Mouse (Mus musculus) embryonic facial prominence, embryonic 11.5 days (tissue): Measurements from ENCODE around the gene Fcgr3. TPM values are rescaled to one million over a fixed set of nuclear protein-coding genes. Genes with fewer than 3 reads are reported as not detected.

Source experiments
- ATAC-seq: fragments of 200-750 bp; cut with Nextera tagmentation; replicated peaks from 2 replicates; pipeline ENCODE4 v1.8.0; 2017; ENCODE audit warnings: low read depth; ENCODE audit not compliant: insufficient number of reproducible peaks, low FRiP score, low TSS enrichment
- DNase-seq: peaks from one replicate; pipeline ENCODE4 v3.0.0-alpha.2; 2015; ENCODE audit warnings: low spot score
- H3K27ac ChIP-seq: fragments of 300-500 bp; sonication (generic); replicated peaks from 2 replicates; pipeline ENCODE4 v1.5.1; 2014; ENCODE audit warnings: mild to moderate bottlenecking, low read depth, low read length, control low read depth
- H3K27me3 ChIP-seq: fragments of 300-500 bp; sonication (generic); 2 replicates; pipeline ENCODE4 v1.6.1; 2014; ENCODE audit warnings: mild to moderate bottlenecking, low read length, moderate library complexity, mixed read lengths; ENCODE audit not compliant: control insufficient read depth, insufficient read depth
- H3K36me3 ChIP-seq: fragments of 300-500 bp; sonication (generic); replicated peaks from 2 replicates; pipeline ENCODE4 v1.6.1; 2014; ENCODE audit warnings: low read depth, mild to moderate bottlenecking, low read length, moderate library complexity, mixed read lengths; ENCODE audit not compliant: control insufficient read depth, insufficient read depth
- H3K4me1 ChIP-seq: fragments of 300-500 bp; sonication (generic); 2 replicates; pipeline ENCODE4 v1.6.1; 2014; ENCODE audit warnings: low read length, mixed read lengths; ENCODE audit not compliant: control insufficient read depth, insufficient read depth
- H3K4me2 ChIP-seq: fragments of 300-500 bp; sonication (generic); 2 replicates; pipeline ENCODE4 v1.6.1; 2014; ENCODE audit warnings: low read depth, mild to moderate bottlenecking, control low read depth, low read length, moderate library complexity
- H3K4me3 ChIP-seq: fragments of 300-500 bp; sonication (generic); 2 replicates; pipeline ENCODE4 v1.5.1; 2014; ENCODE audit warnings: low read depth, low read length, control low read depth
- H3K9ac ChIP-seq: fragments of 300-500 bp; sonication (generic); replicated peaks from 2 replicates; pipeline ENCODE4 v1.6.1; 2014; ENCODE audit warnings: mild to moderate bottlenecking, control low read depth, low read length
- H3K9me3 ChIP-seq: fragments of 300-500 bp; sonication (generic); replicated peaks from 2 replicates; pipeline ENCODE4 v1.6.1; 2016; ENCODE audit warnings: mild to moderate bottlenecking, low read length, inconsistent platforms, mixed read lengths; ENCODE audit not compliant: control insufficient read depth
- WGBS: fragments of 180-500 bp; shearing (Covaris S2); extraction: QIAGEN DNeasy Blood & Tissue Kit; methylation state at CpG from one replicate; pipeline ENCODE4 v1.1.7; 2014; 5-methylcytosine and 5-hydroxymethylcytosine counted together
- microRNA-seq: library from miRNA; unstranded; fragments of <30 nt; microRNA quantifications from one replicate; pipeline ENCODE4, GENCODE M21; 2016; ENCODE audit warnings: borderline number of aligned reads
- polyA plus RNA-seq: library from polyadenylated mRNA; unstranded; fragments of >200 nt; fragmentation: Nextera tagmentation; extraction: Ambion mirVana; gene quantifications from 2 replicates; pipeline ENCODE4 v1.2.1, GENCODE M21; 2014

The Fcgr3 gene
- polyA plus RNA-seq, 1 experiment from 2014 or later = 7.9 TPM

- no peaks in the 10 kb centered on the region for H3K27me3 ChIP-seq
- WGBS = 82% methylated on average over 6 of the region's 6 CpGs
- no peaks in the 10 kb centered on the region for H3K36me3 ChIP-seq
- ATAC-seq = no peak
- no peak overlapping the region for H3K27ac ChIP-seq
- no peak for DNase-seq
- H3K9ac ChIP-seq = no peak overlapping the region
- H3K4me1 ChIP-seq = no peaks in the 10 kb centered on the region
- no peaks in the 10 kb centered on the region for H3K9me3 ChIP-seq
- H3K4me3 ChIP-seq = no peak overlapping the region
- no peak overlapping the region for H3K4me2 ChIP-seq
These were observed 47.9 kb downstream of the Fcgr3 start for GRCm38 (mm10) chr1:171016676-171017356.

- Histone ChIP-seq H3K36me3 (no peaks in the 10 kb centered on the region), H3K9me3 (no peaks in the 10 kb centered on the region), H3K4me2 (no peak overlapping the region), H3K9ac (no peak overlapping the region), H3K27ac (no peak overlapping the region), H3K4me3 (no peak overlapping the region), H3K27me3 (no peaks in the 10 kb centered on the region), H3K4me1 (no peaks in the 10 kb centered on the region)
- 75% methylated on average over 4 of the region's 4 CpGs for WGBS
- ATAC-seq (no peak), DNase-seq (no peak)
These were observed 53.0 kb downstream of the Fcgr3 start for GRCm38 (mm10) chr1:171011733-171012132.

GRCm38 (mm10) chr1:171006905-171007304, 57.8 kb downstream of the Fcgr3 start:
- no peaks in the 10 kb centered on the region for H3K4me1 ChIP-seq
- no peak overlapping the region for H3K4me2 ChIP-seq
- no peak overlapping the region for H3K9ac ChIP-seq
- WGBS = 92% methylated on average over 2 of the region's 2 CpGs
- DNase-seq (no peak), ATAC-seq (no peak)
- H3K4me3 ChIP-seq = no peak overlapping the region
- no peaks in the 10 kb centered on the region for H3K27me3 ChIP-seq
- H3K9me3 ChIP-seq = no peaks in the 10 kb centered on the region
- H3K36me3 ChIP-seq = no peaks in the 10 kb centered on the region
- H3K27ac ChIP-seq = no peak overlapping the region

- no peak overlapping the region for H3K27ac ChIP-seq
- H3K27me3 ChIP-seq = no peaks in the 10 kb centered on the region
- H3K9ac ChIP-seq = no peak overlapping the region
- no peak for ATAC-seq
- H3K4me1 ChIP-seq = no peaks in the 10 kb centered on the region
- no peak for DNase-seq
- H3K36me3 ChIP-seq = no peaks in the 10 kb centered on the region
- no peaks in the 10 kb centered on the region for H3K9me3 ChIP-seq
- 88% methylated on average over 4 of the region's 4 CpGs for WGBS
- no peak overlapping the region for H3K4me3 ChIP-seq
- H3K4me2 ChIP-seq = no peak overlapping the region
These were observed 58.4 kb downstream of the Fcgr3 start for GRCm38 (mm10) chr1:171006335-171006734.

- H3K4me1 ChIP-seq = no peaks in the 10 kb centered on the region
- H3K9me3 ChIP-seq = no peaks in the 10 kb centered on the region
- H3K4me2 ChIP-seq = no peak overlapping the region
- H3K9ac ChIP-seq = no peak overlapping the region
- ATAC-seq (no peak), DNase-seq (no peak)
- no peaks in the 10 kb centered on the region for H3K36me3 ChIP-seq
- no peak overlapping the region for H3K4me3 ChIP-seq
- no peak overlapping the region for H3K27ac ChIP-seq
- H3K27me3 ChIP-seq = no peaks in the 10 kb centered on the region
These were observed 59.1 kb downstream of the Fcgr3 start for GRCm38 (mm10) chr1:171005586-171005985.

- Histone ChIP-seq H3K27me3 (no peaks in the 10 kb centered on the region), H3K4me3 (no peak overlapping the region), H3K9me3 (no peaks in the 10 kb centered on the region), H3K4me2 (no peak overlapping the region), H3K9ac (no peak overlapping the region), H3K27ac (no peak overlapping the region), H3K36me3 (no peaks in the 10 kb centered on the region), H3K4me1 (no peaks in the 10 kb centered on the region)
- 69% methylated on average over 6 of the region's 6 CpGs for WGBS
- no peak for DNase-seq
- no peak for ATAC-seq
These were observed 59.7 kb downstream of the Fcgr3 start for GRCm38 (mm10) chr1:171005081-171005480.

Small RNAs within 50 kb of the gene (microRNA-seq; reads per million reads assigned to microRNA genes)
- gene Gm27552 (not detected), gene Gm27844 (not detected), gene Mir6546 (8.5 reads per million, percentile 10 among the genes with 10 or more reads in this experiment)

Other genes starting within 250 kb of the Fcgr3 start
- gene Atf6, start 197.2 kb downstream of the Fcgr3 start, polyA plus RNA-seq = 8.4 and 8.7 TPM in 2 replicates
- 0.33 TPM in 1 of 2 replicates, not detected in the other for gene Gm26620, start 179.9 kb downstream of the Fcgr3 start, polyA plus RNA-seq
- gene Dusp12, start 179.4 kb downstream of the Fcgr3 start, polyA plus RNA-seq = 45.7 and 46.6 TPM in 2 replicates
- gene Fcrlb, start 152.0 kb downstream of the Fcgr3 start, polyA plus RNA-seq = not detected in 2 replicates
- gene Fcrla, start 137.4 kb downstream of the Fcgr3 start, polyA plus RNA-seq = not detected in 2 replicates
- 0.52 TPM in 1 of 2 replicates, not detected in the other for gene Fcgr2b, start 88.4 kb downstream of the Fcgr3 start, polyA plus RNA-seq
- 0.17 and 0.22 TPM in 2 replicates for gene Fcgr4, start 46.0 kb downstream of the Fcgr3 start, polyA plus RNA-seq
- 1.4 and 1.7 TPM in 2 replicates for gene Cfap126, start 49.0 kb upstream of the Fcgr3 start, polyA plus RNA-seq
- gene Sdhc, start 85.7 kb upstream of the Fcgr3 start, polyA plus RNA-seq = 252 and 267 TPM in 2 replicates
- 1.1 and 1.9 TPM in 2 replicates for gene Mpz, start 85.8 kb upstream of the Fcgr3 start, polyA plus RNA-seq
- gene Pcp4l1, start 131.3 kb upstream of the Fcgr3 start, polyA plus RNA-seq = 13.5 and 15.6 TPM in 2 replicates
- gene Nr1i3, start 149.0 kb upstream of the Fcgr3 start, polyA plus RNA-seq = 0.22 and 0.26 TPM in 2 replicates
- gene Tomm40l, start 157.6 kb upstream of the Fcgr3 start, polyA plus RNA-seq = 20.2 and 29.9 TPM in 2 replicates
- gene Apoa2, start 160.1 kb upstream of the Fcgr3 start, polyA plus RNA-seq = 3.5 and 3.7 TPM in 2 replicates
- 19.9 and 22.0 TPM in 2 replicates for gene Fcer1g, start 169.4 kb upstream of the Fcgr3 start, polyA plus RNA-seq
- gene Adamts4, start 185.5 kb upstream of the Fcgr3 start, polyA plus RNA-seq = 5.1 and 6.1 TPM in 2 replicates
- 266 and 272 TPM in 2 replicates for gene Ndufs2, start 186.5 kb upstream of the Fcgr3 start, polyA plus RNA-seq
- 56.8 and 60.5 TPM in 2 replicates for gene B4galt3, start 205.4 kb upstream of the Fcgr3 start, polyA plus RNA-seq
- 58.3 and 59.8 TPM in 2 replicates for gene Ppox, start 216.3 kb upstream of the Fcgr3 start, polyA plus RNA-seq
- 96.1 and 102 TPM in 2 replicates for gene Usp21, start 223.1 kb upstream of the Fcgr3 start, polyA plus RNA-seq
- 109 and 114 TPM in 2 replicates for gene Ufc1, start 230.1 kb upstream of the Fcgr3 start, polyA plus RNA-seq